Mouse (Mus musculus) adrenal gland, postnatal 25 days (tissue): ENCODE measurements at regions not wholly inside any gene's neighbourhood (a gene's known extent, or its start where the extent isn't known, plus 50 kb on each side); places are given as distances from the start of the nearest gene placed in this dataset.

Source experiments
- DNase-seq: peaks from one replicate; pipeline ENCODE4 v3.0.0; 2021; ENCODE audit warnings: mixed read lengths

DNA sequence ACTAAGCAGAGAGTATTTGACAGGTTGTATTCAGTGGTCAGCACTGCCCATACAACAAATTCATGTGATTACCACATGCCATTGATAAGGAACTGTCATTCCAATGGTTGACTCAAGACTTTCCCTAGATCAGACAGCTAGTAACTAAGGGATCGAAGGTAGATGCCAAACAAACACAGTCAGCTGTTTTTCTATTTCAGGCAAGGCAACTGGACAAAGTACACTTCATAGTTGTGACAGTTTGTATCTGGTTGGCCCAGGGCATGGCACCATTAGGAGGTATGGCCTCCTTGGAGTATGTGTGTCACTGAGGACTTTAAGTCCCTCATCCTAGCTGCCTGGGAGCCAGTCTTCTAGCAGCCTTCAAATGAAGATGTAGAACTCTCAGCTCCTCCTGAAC lies 62.8 kb upstream of the Aldh1a3 start:
- no peak for DNase-seq

DNA sequence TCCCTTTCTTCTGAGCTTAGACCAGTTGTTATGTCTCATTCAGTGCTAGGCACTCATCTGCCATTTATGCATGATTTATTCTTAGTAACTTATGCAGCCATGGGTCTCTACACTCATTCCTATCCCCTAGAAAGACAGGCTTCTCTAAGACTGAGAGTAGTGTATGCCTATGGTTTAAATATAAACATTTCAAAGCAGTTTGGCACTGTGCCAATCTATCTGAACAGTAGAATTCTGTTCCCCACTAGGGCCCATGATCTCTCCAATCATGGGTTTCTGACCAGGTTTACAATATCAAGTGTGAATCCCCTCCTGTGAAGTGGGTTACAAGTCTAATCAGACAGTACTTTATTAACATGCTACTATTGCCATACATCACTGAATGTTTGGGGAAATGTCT lies 60.4 kb upstream of the Aldh1a3 start:
- DNase-seq = no peak

DNA sequence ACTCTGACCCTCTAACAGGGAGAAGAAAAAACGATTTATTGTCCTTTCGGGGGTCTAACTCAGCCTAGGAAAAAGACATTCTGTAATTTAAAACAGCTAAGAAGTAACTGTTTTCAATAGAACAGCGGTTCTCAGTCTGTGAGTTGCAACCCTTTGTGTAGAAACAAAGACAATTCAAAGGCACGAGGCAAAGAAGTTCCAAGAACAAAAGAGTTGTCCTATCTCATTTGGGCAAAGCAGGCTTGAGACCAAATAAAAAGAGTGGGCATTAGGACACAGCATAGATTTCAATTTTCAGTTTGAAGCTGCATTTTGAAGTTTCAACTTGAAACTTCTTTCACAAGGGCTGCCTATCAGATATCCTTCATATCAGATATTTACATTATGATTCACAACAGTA lies 53.1 kb upstream of the Aldh1a3 start:
- DNase-seq = no peak

DNA sequence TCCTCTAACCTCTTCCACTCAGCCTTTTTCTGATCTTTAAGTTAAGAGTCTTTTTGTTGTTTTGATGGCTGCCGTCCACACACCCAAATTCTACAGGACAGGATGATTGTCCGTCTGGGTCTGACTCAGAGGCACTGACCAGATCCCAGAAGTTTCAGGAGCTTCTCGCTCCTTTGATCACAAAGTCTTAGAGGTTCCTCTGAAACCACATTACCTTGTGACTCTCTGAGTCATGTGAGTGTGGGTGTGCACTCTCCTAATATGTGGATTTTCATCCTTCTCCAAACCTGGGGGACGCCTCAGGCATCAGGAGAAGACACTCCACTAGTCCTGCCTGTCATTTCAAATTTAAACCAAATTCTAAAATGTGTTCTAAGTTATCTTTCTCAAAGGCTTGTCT lies 52.0 kb upstream of the Aldh1a3 start:
- DNase-seq = no peak

DNA sequence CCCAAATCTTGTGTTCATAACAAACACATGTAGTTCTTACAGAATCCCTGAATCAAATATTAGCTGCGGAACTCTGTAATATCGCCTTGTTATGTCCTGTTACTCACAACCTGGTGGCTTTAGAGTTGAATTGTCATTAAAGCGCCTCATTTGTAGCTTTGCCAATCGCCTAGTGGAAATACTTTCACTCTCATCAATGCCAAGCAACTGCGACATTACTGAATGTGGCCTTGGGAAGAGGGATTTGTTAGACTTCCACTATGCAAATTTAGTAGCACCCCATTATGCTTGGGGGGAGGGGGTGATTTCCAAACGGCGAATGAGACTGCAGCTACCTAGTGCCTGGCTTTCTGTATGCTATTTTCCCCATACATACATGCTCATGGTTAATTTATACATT lies 50.8 kb upstream of the Aldh1a3 start:
- no peak for DNase-seq

DNA sequence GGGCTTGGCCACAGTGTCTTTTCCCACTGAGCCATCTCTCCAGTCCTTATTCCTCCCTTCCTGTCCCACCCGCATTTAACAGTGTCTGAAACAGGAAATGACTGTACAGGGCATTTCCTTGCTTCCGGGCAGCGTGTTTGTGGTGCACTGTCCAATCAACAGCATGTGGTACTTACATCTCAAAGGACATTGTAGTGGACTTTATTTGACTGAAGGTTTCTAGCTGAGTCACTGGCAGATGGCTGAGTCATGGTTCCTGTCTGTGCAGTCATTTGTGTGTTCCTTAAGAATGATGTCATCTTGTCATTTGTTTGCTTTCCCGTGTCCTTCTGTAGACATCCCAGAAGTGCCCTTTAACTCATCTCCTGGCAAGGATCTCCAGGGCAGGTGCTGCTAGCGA lies 50.2 kb upstream of the Aldh1a3 start:
- DNase-seq = peak; percentile 50
